Mouse (Mus musculus) MEL (cell line): ENCODE data around the gene Uspl1. TPM values are rescaled to one million over a fixed set of nuclear protein-coding genes. Genes with fewer than 3 reads are reported as not detected.

Experiments used
- DNase-seq: peaks from one replicate; pipeline ENCODE4 v3.0.0; 2011; ENCODE audit warnings: low read depth, low spot score
- H3K27ac ChIP-seq: 2 replicates; pipeline ENCODE4 v1.5.1; 2012; ENCODE audit warnings: low read depth, mild to moderate bottlenecking, control low read depth, low read length, moderate library complexity; ENCODE audit not compliant: control insufficient read depth
- H3K27me3 ChIP-seq, 2 experiments: fragments of 150-350 bp in 1 of 2; sonication (generic) in 1 of 2; 2 replicates each; pipeline ENCODE4 v1.6.1; 2012; ENCODE audit warnings: low read length in 2 of 2, mild to moderate bottlenecking in 2 of 2, improper control_type of control experiment in 1 of 2, moderate library complexity in 1 of 2; ENCODE audit not compliant: insufficient read depth in 2 of 2, control insufficient read depth in 1 of 2
- H3K36me3 ChIP-seq, 2 experiments: 2 replicates each; pipeline ENCODE4 v1.6.1; 2012 to 2014; ENCODE audit warnings: low read length in 2 of 2, improper control_type of control experiment in 1 of 2, inconsistent platforms in 1 of 2, mild to moderate bottlenecking in 1 of 2; ENCODE audit not compliant: insufficient read depth in 2 of 2, control insufficient read depth in 1 of 2
- H3K4me1 ChIP-seq, 2 experiments: fragments of 150-350 bp in 1 of 2; sonication (generic) in 1 of 2; 2 replicates each; pipeline ENCODE4 v1.6.1; 2012; ENCODE audit warnings: low read length in 2 of 2, improper control_type of control experiment in 1 of 2, mild to moderate bottlenecking in 1 of 2; ENCODE audit not compliant: insufficient read depth in 2 of 2, control insufficient read depth in 1 of 2
- H3K4me3 ChIP-seq, 2 experiments: fragments of 150-350 bp in 1 of 2; sonication (generic) in 1 of 2; 2 replicates each; pipeline ENCODE4 v1.5.1; 2012; ENCODE audit warnings: low read depth in 2 of 2, low read length in 2 of 2, mild to moderate bottlenecking in 2 of 2, moderate library complexity in 2 of 2, control low read depth in 1 of 2, improper control_type of control experiment in 1 of 2; ENCODE audit not compliant: control insufficient read depth in 1 of 2, insufficient read depth in 1 of 2
- H3K79me2 ChIP-seq: 2 replicates; pipeline ENCODE4 v1.6.1; 2012; ENCODE audit warnings: mild to moderate bottlenecking, low read length, moderate library complexity; ENCODE audit not compliant: control insufficient read depth, poor library complexity, insufficient read depth
- H3K9ac ChIP-seq: 2 replicates; pipeline ENCODE4 v1.6.1; 2012; ENCODE audit warnings: low read depth, mild to moderate bottlenecking, control low read depth, low read length, moderate library complexity; ENCODE audit not compliant: control insufficient read depth, poor library complexity, severe bottlenecking
- H3K9me3 ChIP-seq: fragments of 150-350 bp; sonication (generic); replicated peaks from 2 replicates; pipeline ENCODE4 v1.6.1; 2012; ENCODE audit warnings: mild to moderate bottlenecking, low read length, improper control_type of control experiment, moderate library complexity; ENCODE audit not compliant: insufficient read depth
- BHLHE40 ChIP-seq: IDR thresholded peaks from 2 replicates; pipeline ENCODE4 v1.6.1; 2012; ENCODE audit warnings: low read depth, mild to moderate bottlenecking, inconsistent platforms, low read length, improper control_type of control experiment, borderline replicate concordance
- CHD1 ChIP-seq: IDR thresholded peaks from 2 replicates; pipeline ENCODE4 v1.6.1; 2012; ENCODE audit warnings: low read depth, mild to moderate bottlenecking, inconsistent platforms, low read length, improper control_type of control experiment
- CHD2 ChIP-seq: IDR thresholded peaks from 2 replicates; pipeline ENCODE4 v1.6.1; 2011; ENCODE audit warnings: low read length, improper control_type of control experiment
- CTCF ChIP-seq, 3 experiments: IDR thresholded peaks in 2 of 3; conservative IDR thresholded peaks in 1 of 3; 2 replicates each; pipeline ENCODE4 v1.5.1; 2011 to 2012; ENCODE audit warnings: low read length in 3 of 3, low read depth in 2 of 3, mild to moderate bottlenecking in 2 of 3, improper control_type of control experiment in 1 of 3, inconsistent platforms in 1 of 3, mixed read lengths in 1 of 3, moderate library complexity in 1 of 3; ENCODE audit not compliant: control insufficient read depth in 1 of 3, insufficient read depth in 1 of 3, poor library complexity in 1 of 3, severe bottlenecking in 1 of 3
- E2F4 ChIP-seq: IDR thresholded peaks from 2 replicates; pipeline ENCODE4 v1.6.1; 2011; ENCODE audit warnings: low read depth, low read length, improper control_type of control experiment, borderline replicate concordance
- ELF1 ChIP-seq: IDR thresholded peaks from 2 replicates; pipeline ENCODE4 v1.6.1; 2014; ENCODE audit warnings: low read depth, mild to moderate bottlenecking, inconsistent platforms, low read length, improper control_type of control experiment, moderate library complexity
- EP300 ChIP-seq, 2 experiments: IDR thresholded peaks; 2 replicates each; pipeline ENCODE4 v1.6.1; 2011; ENCODE audit warnings: improper control_type of control experiment in 2 of 2, low read length in 2 of 2, low read depth in 1 of 2, mild to moderate bottlenecking in 1 of 2
- ETS1 ChIP-seq: IDR thresholded peaks from 2 replicates; pipeline ENCODE4 v1.6.1; 2012; ENCODE audit warnings: low read depth, mild to moderate bottlenecking, inconsistent platforms, low read length, improper control_type of control experiment, moderate library complexity
- GATA1 ChIP-seq: IDR thresholded peaks from 2 replicates; pipeline ENCODE4 v1.6.1; 2011; ENCODE audit warnings: low read depth, low read length, improper control_type of control experiment
- HCFC1 ChIP-seq: IDR thresholded peaks from 2 replicates; pipeline ENCODE4 v1.6.1; 2012; ENCODE audit warnings: low read depth, mild to moderate bottlenecking, inconsistent platforms, low read length, improper control_type of control experiment, moderate library complexity
- JUND ChIP-seq: IDR thresholded peaks from 2 replicates; pipeline ENCODE4 v1.6.1; 2011; ENCODE audit warnings: low read depth, mild to moderate bottlenecking, improper control_type of control experiment, low read length
- KAT2A ChIP-seq: conservative IDR thresholded peaks from 2 replicates; pipeline ENCODE4 v1.6.1; 2012; ENCODE audit warnings: low read depth, low read length, improper control_type of control experiment, inconsistent platforms
- MAFK ChIP-seq: IDR thresholded peaks from 2 replicates; pipeline ENCODE4 v1.6.1; 2011; ENCODE audit warnings: low read depth, mild to moderate bottlenecking, low read length, improper control_type of control experiment, borderline replicate concordance
- MAX ChIP-seq: IDR thresholded peaks from 2 replicates; pipeline ENCODE4 v1.6.1; 2011; ENCODE audit warnings: low read length, improper control_type of control experiment
- MAZ ChIP-seq: IDR thresholded peaks from 2 replicates; pipeline ENCODE4 v1.6.1; 2012; ENCODE audit warnings: low read depth, mild to moderate bottlenecking, inconsistent platforms, low read length, improper control_type of control experiment
- MEF2A ChIP-seq: IDR thresholded peaks from 2 replicates; pipeline ENCODE4 v1.6.1; 2014; ENCODE audit warnings: low read depth, mild to moderate bottlenecking, inconsistent platforms, low read length, improper control_type of control experiment; ENCODE audit not compliant: poor library complexity, insufficient replicate concordance, severe bottlenecking; ENCODE audit errors: extremely low read depth
- MXI1 ChIP-seq: IDR thresholded peaks from 2 replicates; pipeline ENCODE4 v1.6.1; 2011; ENCODE audit warnings: mild to moderate bottlenecking, low read depth, low read length, improper control_type of control experiment
- MYB ChIP-seq: IDR thresholded peaks from 2 replicates; pipeline ENCODE4 v1.6.1; 2011; ENCODE audit warnings: mild to moderate bottlenecking, low read depth, low read length, improper control_type of control experiment
- MYC ChIP-seq: IDR thresholded peaks from 2 replicates; pipeline ENCODE4 v1.6.1; 2011; ENCODE audit warnings: low read depth, mild to moderate bottlenecking, low read length, improper control_type of control experiment, moderate library complexity
- NELFE ChIP-seq: IDR thresholded peaks from 2 replicates; pipeline ENCODE4 v1.6.1; 2011; ENCODE audit warnings: low read depth, low read length, improper control_type of control experiment
- NRF1 ChIP-seq: IDR thresholded peaks from 2 replicates; pipeline ENCODE4 v1.6.1; 2014; ENCODE audit warnings: low read depth, mild to moderate bottlenecking, inconsistent platforms, low read length, improper control_type of control experiment, moderate library complexity; ENCODE audit not compliant: poor library complexity, insufficient read depth, severe bottlenecking
- POLR2A ChIP-seq, 2 experiments: IDR thresholded peaks; 2 replicates each; pipeline ENCODE4 v1.6.1; 2011 to 2012; ENCODE audit warnings: low read length in 2 of 2, mild to moderate bottlenecking in 2 of 2, control low read depth in 1 of 2, improper control_type of control experiment in 1 of 2, low read depth in 1 of 2, moderate library complexity in 1 of 2; ENCODE audit not compliant: control insufficient read depth in 1 of 2, insufficient read depth in 1 of 2, poor library complexity in 1 of 2
- POLR2AphosphoS2 ChIP-seq: IDR thresholded peaks from 2 replicates; pipeline ENCODE4 v1.6.1; 2011; ENCODE audit warnings: low read length, improper control_type of control experiment
- POLR2AphosphoS5 ChIP-seq: IDR thresholded peaks from 2 replicates; pipeline ENCODE4 v1.6.1; 2012; ENCODE audit warnings: low read depth, borderline replicate concordance, mild to moderate bottlenecking, inconsistent platforms, low read length, moderate library complexity, mixed read lengths
- RCOR1 ChIP-seq: IDR thresholded peaks from 2 replicates; pipeline ENCODE4 v1.6.1; 2012; ENCODE audit warnings: low read depth, mild to moderate bottlenecking, inconsistent platforms, low read length, improper control_type of control experiment
- SIN3A ChIP-seq: IDR thresholded peaks from 2 replicates; pipeline ENCODE4 v1.6.1; 2012; ENCODE audit warnings: low read length, improper control_type of control experiment, inconsistent platforms
- SMC3 ChIP-seq: IDR thresholded peaks from 2 replicates; pipeline ENCODE4 v1.6.1; 2011; ENCODE audit warnings: low read depth, low read length, improper control_type of control experiment
- TAL1 ChIP-seq: IDR thresholded peaks from 2 replicates; pipeline ENCODE4 v1.6.1; 2012; ENCODE audit warnings: mild to moderate bottlenecking, inconsistent platforms, low read length, moderate library complexity, mixed read lengths
- TBP ChIP-seq: IDR thresholded peaks from 2 replicates; pipeline ENCODE4 v1.8.0; 2011; ENCODE audit warnings: low read depth, low read length, improper control_type of control experiment
- TCF12 ChIP-seq: IDR thresholded peaks from 2 replicates; pipeline ENCODE4 v1.6.1; 2014; ENCODE audit warnings: low read depth, mild to moderate bottlenecking, inconsistent platforms, low read length, improper control_type of control experiment, moderate library complexity
- UBTF ChIP-seq: IDR thresholded peaks from 2 replicates; pipeline ENCODE4 v1.6.1; 2012; ENCODE audit warnings: low read depth, mild to moderate bottlenecking, inconsistent platforms, low read length, improper control_type of control experiment, moderate library complexity, borderline replicate concordance; ENCODE audit not compliant: insufficient read depth
- USF2 ChIP-seq, 2 experiments: IDR thresholded peaks; 2 replicates each; pipeline ENCODE4 v1.6.1; 2011 to 2012; ENCODE audit warnings: improper control_type of control experiment in 2 of 2, low read length in 2 of 2, borderline replicate concordance in 1 of 2, inconsistent platforms in 1 of 2, low read depth in 1 of 2, mild to moderate bottlenecking in 1 of 2; ENCODE audit not compliant: insufficient read depth in 1 of 2
- ZNF384 ChIP-seq: IDR thresholded peaks from 2 replicates; pipeline ENCODE4 v1.6.1; 2012; ENCODE audit warnings: low read depth, mild to moderate bottlenecking, inconsistent platforms, low read length, improper control_type of control experiment
- polyA plus RNA-seq, 2 experiments: library from polyadenylated mRNA; stranded (reverse) in 1 of 2; unstranded in 1 of 2; fragments of >175 nt in 1 of 2; fragments of >200 nt in 1 of 2; gene quantifications; 2 replicates each; pipeline versions ENCODE4 v1.2.1 to v1.2.4; 2012; ENCODE audit warnings: low replicate concordance in 2 of 2, low read depth in 1 of 2; ENCODE audit not compliant: insufficient read length in 2 of 2, insufficient read depth in 1 of 2, missing spikeins in 1 of 2
- total RNA-seq: library from RNA; depleted of rRNA; stranded (reverse); fragments of 300-350 nt; gene quantifications from 2 replicates; pipeline ENCODE4 v1.2.3, GENCODE M21; 2012

The Uspl1 gene
- total and polyA plus RNA-seq, 3 experiments: 68.5 to 179 (median 94.4) TPM

DNA sequence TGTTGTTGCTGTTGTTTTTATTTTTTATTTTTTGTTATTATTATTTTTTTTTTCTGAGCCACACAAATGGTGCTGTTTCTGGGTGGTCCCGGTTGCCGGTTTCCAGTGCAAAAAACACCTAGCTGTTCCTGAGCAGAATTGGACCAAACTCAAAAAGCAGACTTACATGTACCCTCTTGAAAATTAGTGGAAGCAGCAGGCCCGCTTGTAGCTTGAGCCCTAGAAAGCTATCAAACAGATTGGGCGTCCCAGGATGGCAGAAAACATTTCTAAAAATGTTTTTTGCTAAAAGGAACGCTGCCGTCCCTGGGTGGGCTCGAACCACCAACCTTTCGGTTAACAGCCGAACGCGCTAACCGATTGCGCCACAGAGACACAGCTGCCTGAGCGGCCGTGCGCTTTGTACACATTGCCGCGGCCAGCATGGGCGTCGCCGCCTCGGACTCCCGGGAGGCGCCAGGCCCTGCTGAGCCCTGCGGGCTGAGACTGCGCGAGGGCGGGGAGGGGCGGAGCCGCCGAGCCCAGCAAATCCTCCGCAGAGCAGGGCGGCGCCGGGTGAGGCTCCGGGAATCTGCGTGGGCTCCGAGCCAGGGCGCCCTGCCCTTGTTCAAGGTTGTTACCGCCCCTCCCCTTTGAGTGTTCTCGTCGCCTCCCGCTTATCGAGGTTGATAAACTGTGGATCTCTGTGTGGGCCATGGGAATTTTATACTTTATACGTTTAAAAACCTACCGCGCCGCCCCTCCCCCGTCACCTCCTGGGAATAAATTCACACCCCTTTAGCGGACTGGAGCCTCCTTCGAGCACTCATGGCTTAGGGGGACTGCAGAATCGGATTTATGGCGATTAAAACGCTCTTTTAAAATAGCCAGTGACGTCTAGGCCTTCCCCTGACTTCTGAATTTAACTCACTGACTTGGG lies 44.8 kb downstream of the Uspl1 start:
- TF ChIP-seq POLR2A (IDR thresholded peaks at IDR 0.05; ENCODE audit: control insufficient read depth in 1 of 2, insufficient read depth in 1 of 2, low read depth in 1 of 2, low read length in 2 of 2, poor library complexity in 1 of 2): peak in 1 of 2 experiments; percentile 51; a peak in 2 of 4 replicates
- TF ChIP-seq TBP: peak; percentile 100
- peak; percentile 84 for TF ChIP-seq SIN3A
- 0 out of 2 replicates have a peak, but pooled peaks have one; percentile 83 for TF ChIP-seq UBTF
- no peak for TF ChIP-seq BHLHE40
- no peak for TF ChIP-seq POLR2AphosphoS2
- peak; percentile 89 for TF ChIP-seq NRF1
- peak; percentile 67 for TF ChIP-seq HCFC1
- TF ChIP-seq SMC3: 0 out of 2 replicates have a peak, but pooled peaks have one; percentile 5
- TF ChIP-seq ZNF384: no peak; the same call in none of the 2 replicates
- peak; percentile 31; the same call in 1 of the 2 replicates for TF ChIP-seq TCF12
- TF ChIP-seq CTCF (IDR thresholded peaks at IDR 0.05 in 2 of 3, conservative IDR thresholded peaks at IDR 0.05 in 1 of 3; ENCODE audit: control insufficient read depth in 1 of 3, insufficient read depth in 1 of 3, low read depth in 2 of 3, low read length in 3 of 3, poor library complexity in 1 of 3, severe bottlenecking in 1 of 3): 0 out of 6 replicates have a peak, but pooled peaks of 1 of the 3 experiments have one; percentile 8
- no peak; the same call in 1 of the 2 replicates for TF ChIP-seq MAX
- TF ChIP-seq KAT2A: peak; percentile 75; the same call in 1 of the 2 replicates
- 0 out of 2 replicates have a peak, but pooled peaks have one; percentile 13 for TF ChIP-seq CHD2
- no peak for TF ChIP-seq MYB
- peak; percentile 22; the same call in 1 of the 2 replicates for TF ChIP-seq NELFE
- no peak; the same call in none of the 2 replicates for TF ChIP-seq MAZ
- TF ChIP-seq TAL1: no peak
- TF ChIP-seq USF2 (IDR thresholded peaks at IDR 0.05; ENCODE audit: borderline replicate concordance in 1 of 2, insufficient read depth in 1 of 2, low read depth in 1 of 2, low read length in 2 of 2): no peak
- peak; percentile 70 for TF ChIP-seq MXI1
- no peak for TF ChIP-seq CHD1
- peak in 1 of 2 experiments; percentile 54; a peak in 1 of 4 replicates for TF ChIP-seq EP300 (IDR thresholded peaks at IDR 0.05; ENCODE audit: low read depth in 1 of 2, low read length in 2 of 2)
- no peak for TF ChIP-seq MYC
- TF ChIP-seq GATA1: peak; percentile 55; the same call in 1 of the 2 replicates
- peak; percentile 100 for TF ChIP-seq MAFK
- no peak for TF ChIP-seq JUND
- TF ChIP-seq E2F4: peak; percentile 83; the same call in 1 of the 2 replicates
- TF ChIP-seq POLR2AphosphoS5: no peak
- no peak for TF ChIP-seq MEF2A
- TF ChIP-seq RCOR1: peak; percentile 37; the same call in 1 of the 2 replicates
- TF ChIP-seq ETS1: peak; percentile 77
- peak; percentile 91 for TF ChIP-seq ELF1
- Histone ChIP-seq H3K4me1 (peaks cover 2 to 9% of the 10 kb centered on the region in 2 experiments; a peak in 3 of 4 replicates), H3K36me3 (peaks cover 0 to 11% of the 10 kb centered on the region in 2 experiments; a peak in 2 of 4 replicates), H3K9ac (peak overlapping the region; percentile 78), H3K27me3 (no peaks in the 10 kb centered on the region), H3K27ac (peak overlapping the region; percentile 94), H3K79me2 (no peaks in the 10 kb centered on the region; the same call in 1 of the 2 replicates), H3K9me3 (no peaks in the 10 kb centered on the region), H3K4me3 (peak overlapping the region; percentile 70 to 77)
- DNase-seq: peak; percentile 100
